Comparison of ENCODE assay signal across 13 mouse cellular contexts in the genomic region with DNA sequence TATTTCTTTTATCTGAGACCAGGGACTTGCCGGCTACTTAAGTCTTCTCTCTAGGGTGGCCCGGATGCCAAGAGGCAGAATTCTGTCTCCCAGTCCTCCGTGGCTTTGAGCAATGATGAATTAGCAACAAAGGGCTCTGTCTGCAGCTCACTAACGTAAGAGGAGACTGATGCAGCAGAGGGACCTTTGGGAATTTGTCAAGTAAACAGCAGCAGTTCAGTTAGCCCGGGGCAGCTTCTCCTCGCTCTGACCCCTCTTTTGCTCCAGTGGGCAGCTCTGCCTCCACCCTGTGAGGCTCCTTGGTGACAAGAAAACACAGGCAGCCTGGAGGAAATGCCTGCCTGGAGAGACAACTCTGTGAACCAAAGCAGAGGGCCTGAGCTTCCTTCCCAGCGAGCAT. TPM values are rescaled to one million over a fixed set of nuclear protein-coding genes. Genes with fewer than 3 reads are reported as not detected.
DNase-seq lines count a peak whose midpoint lies in the region; ATAC-seq and TF ChIP-seq lines count a peak whose summit lies in the region.
"Had no signal": no experiment of that assay in that cellular context is flagged by ENCODE, and none has a peak within 500 bp of the region (broad histone marks: within the 10 kb centered on the region; RNA-seq: fewer than 3 reads in every experiment).

No protein-coding gene starts in this region.

- H3K4me2 ChIP-seq in liver, postnatal 0 days (ENCODE audit: low read depth, low read length) = no peak overlapping the region
- H3K4me2 ChIP-seq in liver, embryonic 11.5 days = no peak overlapping the region
- H3K4me2 ChIP-seq in hindbrain, embryonic 15.5 days = 0 out of 2 replicates have a peak overlapping the region, but pooled peaks have one; percentile 4
- H3K4me2 ChIP-seq: heart, embryonic 15.5 days had no signal

- H3K27me3 ChIP-seq in liver, postnatal 0 days (ENCODE audit: insufficient read depth, low read length) = no peaks in the 10 kb centered on the region
- no peaks in the 10 kb centered on the region for H3K27me3 ChIP-seq in liver, embryonic 11.5 days (replicated peaks; ENCODE audit: control insufficient read depth, insufficient read depth, low read length)
- H3K27me3 ChIP-seq in embryonic facial prominence, embryonic 10.5 days (replicated peaks; ENCODE audit: low read depth, poor library complexity, severe bottlenecking) = no peaks in the 10 kb centered on the region
- H3K27me3 ChIP-seq in hindbrain, embryonic 15.5 days = no peaks in the 10 kb centered on the region
- H3K27me3 ChIP-seq: heart, embryonic 15.5 days had no signal

- H3K4me1 ChIP-seq in liver, postnatal 0 days (ENCODE audit: insufficient read depth) = peaks cover 5% of the 10 kb centered on the region; the same call in 1 of the 2 replicates
- no peaks in the 10 kb centered on the region; the same call in 1 of the 2 replicates for H3K4me1 ChIP-seq in liver, embryonic 11.5 days (replicated peaks; ENCODE audit: control insufficient read depth, insufficient read depth, low read length)
- peaks cover 49% of the 10 kb centered on the region for H3K4me1 ChIP-seq in embryonic facial prominence, embryonic 10.5 days
- peaks cover 14% of the 10 kb centered on the region for H3K4me1 ChIP-seq in hindbrain, embryonic 15.5 days (replicated peaks)

- H3K27ac ChIP-seq in liver, postnatal 0 days (ENCODE audit: low read depth) = peak overlapping the region; percentile 7
- no peak overlapping the region for H3K27ac ChIP-seq in liver, embryonic 11.5 days (ENCODE audit: low read depth, low read length)
- H3K27ac ChIP-seq in embryonic facial prominence, embryonic 10.5 days (replicated peaks) = peak overlapping the region; percentile 49; the same call in 1 of the 2 replicates
- H3K27ac ChIP-seq in hindbrain, embryonic 15.5 days (replicated peaks) = no peak overlapping the region
- H3K27ac ChIP-seq: heart, embryonic 15.5 days had no signal

- TF ChIP-seq CTCF in liver, postnatal 0 days (IDR thresholded peaks at IDR 0.05; ENCODE audit: low read depth) = no peak

- no peak overlapping the region for H3K4me3 ChIP-seq in liver, postnatal 0 days (ENCODE audit: low read depth, low read length)
- no peak overlapping the region for H3K4me3 ChIP-seq in liver, embryonic 11.5 days (ENCODE audit: low read depth, low read length)
- H3K4me3 ChIP-seq in embryonic facial prominence, embryonic 10.5 days = no peak overlapping the region
- H3K4me3 ChIP-seq in hindbrain, embryonic 15.5 days = no peak overlapping the region
- H3K4me3 ChIP-seq: heart, embryonic 15.5 days had no signal

- DNase-seq in liver, postnatal 0 days = no peak
- no peak for DNase-seq in liver, embryonic 11.5 days (ENCODE audit: low spot score)
- DNase-seq in embryonic facial prominence, embryonic 10.5 days (ENCODE audit: low spot score) = peak; percentile 54
- peak; percentile 50 for DNase-seq in retina, embryonic 14.5 days (ENCODE audit: low spot score)
- DNase-seq in layer of hippocampus, postnatal 25 days (ENCODE audit: extremely low spot score in 1 of 2, low spot score in 1 of 2) = no peak
- no peak for DNase-seq in cerebellum, postnatal 4 days (ENCODE audit: low spot score in 2 of 2)
- DNase-seq: cerebellum, postnatal 25 days; forebrain, postnatal 0 days; lung, adult 2 months; thymus, postnatal 36 days had no signal

- H3K9me3 ChIP-seq in liver, postnatal 0 days (ENCODE audit: low read length) = no peaks in the 10 kb centered on the region
- H3K9me3 ChIP-seq in liver, embryonic 11.5 days (ENCODE audit: control insufficient read depth, low read length) = no peaks in the 10 kb centered on the region
- H3K9me3 ChIP-seq in embryonic facial prominence, embryonic 10.5 days = no peaks in the 10 kb centered on the region
- no peaks in the 10 kb centered on the region for H3K9me3 ChIP-seq in hindbrain, embryonic 15.5 days
- H3K9me3 ChIP-seq: heart, embryonic 15.5 days had no signal

- WGBS in liver, postnatal 0 days (ENCODE audit: insufficient replicate concordance) = 20% methylated on average over 7 of the region's 7 CpGs
- WGBS in liver, embryonic 11.5 days = 29% methylated on average over 7 of the region's 7 CpGs
- WGBS in embryonic facial prominence, embryonic 10.5 days = 7% methylated on average over 7 of the region's 7 CpGs
- 9% methylated on average over 7 of the region's 7 CpGs for WGBS in hindbrain, embryonic 15.5 days

- H3K9ac ChIP-seq in liver, postnatal 0 days (replicated peaks) = no peak overlapping the region
- H3K9ac ChIP-seq in liver, embryonic 11.5 days (ENCODE audit: low read depth, low read length) = no peak overlapping the region
- H3K9ac ChIP-seq in hindbrain, embryonic 15.5 days = no peak overlapping the region
- H3K9ac ChIP-seq: forebrain, postnatal 0 days; heart, embryonic 15.5 days had no signal

- no peaks in the 10 kb centered on the region for H3K36me3 ChIP-seq in liver, postnatal 0 days (replicated peaks; ENCODE audit: insufficient read depth, low read length)
- no peaks in the 10 kb centered on the region for H3K36me3 ChIP-seq in liver, embryonic 11.5 days (ENCODE audit: control insufficient read depth, insufficient read depth, low read length)
- no peaks in the 10 kb centered on the region for H3K36me3 ChIP-seq in embryonic facial prominence, embryonic 10.5 days (replicated peaks)
- no peaks in the 10 kb centered on the region for H3K36me3 ChIP-seq in hindbrain, embryonic 15.5 days
- H3K36me3 ChIP-seq: heart, embryonic 15.5 days had no signal

- ATAC-seq in liver, postnatal 0 days = no peak
- no peak for ATAC-seq in liver, embryonic 11.5 days (replicated peaks; ENCODE audit: low FRiP score)
- 0 out of 2 replicates have a peak, but pooled peaks have one; percentile 13 for ATAC-seq in hindbrain, embryonic 15.5 days (ENCODE audit: low FRiP score, low read depth)
- ATAC-seq: forebrain, postnatal 0 days had no signal

- TF ChIP-seq EP300 in liver, postnatal 0 days (IDR thresholded peaks at IDR 0.05; ENCODE audit: low read depth) = no peak

RNA-seq across cellular contexts. Expression of gene Irf4, which starts 26.4 kb away (rescaled TPM):
- 0.95 and 1.1 TPM in 2 replicates for polyA plus RNA-seq in liver, postnatal 0 days (2015; fragmentation: Nextera tagmentation; extraction: Ambion mirVana)
- 0.14 TPM in 1 of 2 replicates, not detected in the other for polyA plus RNA-seq in liver, embryonic 11.5 days (2014; fragmentation: Nextera tagmentation; extraction: Ambion mirVana)
- 0.03 and 0.06 TPM in 2 replicates for polyA plus RNA-seq in embryonic facial prominence, embryonic 10.5 days (2016; fragmentation: Nextera tagmentation; extraction: Ambion mirVana)
- polyA plus RNA-seq in hindbrain, embryonic 15.5 days (2015; fragmentation: Nextera tagmentation; extraction: Ambion mirVana) = 0.03 and 0.04 TPM in 2 replicates
- under 1 TPM; 0.07 to 0.16 TPM for total RNA-seq in layer of hippocampus, postnatal 25 days (2021)
- total RNA-seq: MEL had no signal

Comparison
In these comparisons a context has a peak if more than half of its experiments do, and no peak if none do; other contexts are left out.
1. H3K27ac ChIP-seq: peak in liver, postnatal 0 days (single experiment) and embryonic facial prominence, embryonic 10.5 days (single experiment); none in liver, embryonic 11.5 days (single experiment) and hindbrain, embryonic 15.5 days (single experiment).
2. DNase-seq: peak in embryonic facial prominence, embryonic 10.5 days (single experiment) and retina, embryonic 14.5 days (single experiment); none in liver, postnatal 0 days (single experiment), liver, embryonic 11.5 days (single experiment), layer of hippocampus, postnatal 25 days (0 of 2) and cerebellum, postnatal 4 days (0 of 2).